Mouse (Mus musculus): ENCODE results near the gene Mia3.
"Not testable (repeated sequence)": the region's sequence is repeated elsewhere in the genome, so short reads cannot be mapped to it uniquely, and the experiment has no call there.

The Mia3 gene

DNA sequence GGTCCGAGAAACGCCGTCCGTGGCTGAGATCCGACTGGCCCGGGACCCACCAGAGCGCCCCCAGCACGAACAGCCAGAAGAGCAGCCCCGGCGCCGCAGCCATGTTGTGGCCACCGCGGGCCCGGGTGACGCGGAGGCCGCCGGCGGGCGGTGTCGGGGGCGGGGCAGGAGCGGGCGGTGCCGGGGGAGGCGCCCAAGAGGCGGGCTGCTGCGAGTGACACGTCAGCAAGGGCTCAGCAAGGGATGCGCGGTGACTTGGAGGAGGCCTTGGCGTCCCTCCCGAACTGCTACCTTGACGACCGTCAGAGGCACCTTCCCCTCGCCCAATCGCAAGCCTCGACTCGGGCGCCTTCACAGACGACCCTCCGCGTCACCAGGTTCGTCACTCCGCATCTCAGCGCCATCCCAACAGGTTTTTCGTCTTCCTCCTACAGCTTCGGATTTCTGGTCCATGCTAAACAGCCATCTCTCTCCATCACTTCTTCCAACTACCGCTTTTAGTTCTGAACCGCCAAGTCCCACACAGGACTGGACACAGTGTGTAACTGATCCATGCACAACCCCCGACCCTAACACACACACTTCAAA lies at the start of gene Mia3:
Gene Mia3, minus strand, starts transcription at position 127 of the 588 bp plus-strand sequence.
- DNase-seq (ENCODE audit: low spot score in 2 of 2), result peak; percentile 88 to 94

DNA sequence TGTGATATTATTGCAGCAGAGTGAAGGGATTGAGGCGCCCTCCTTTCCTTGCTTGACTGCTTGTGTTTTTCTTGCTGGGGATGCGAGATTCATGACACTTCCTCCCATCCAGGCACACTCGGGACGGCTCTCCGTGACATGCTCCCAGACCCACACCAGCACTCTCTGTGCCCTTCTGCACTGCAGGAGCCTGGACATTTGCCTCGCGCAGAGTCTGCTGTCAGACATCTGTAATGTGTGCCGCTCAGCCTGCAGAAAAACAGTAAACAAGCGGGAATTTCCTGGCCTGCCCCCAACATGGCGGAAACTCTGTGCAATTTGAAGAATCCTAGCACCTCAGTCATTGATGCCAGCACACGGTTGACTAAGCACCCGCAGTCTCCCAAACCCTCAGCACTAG lies 48.5 kb upstream of the Mia3 start, which contains the start of gene Hhipl2:
Gene Hhipl2, plus strand, starts transcription at position 343 of the 400 bp plus-strand sequence.
- DNase-seq (ENCODE audit: low spot score in 2 of 2), result no peak

DNA sequence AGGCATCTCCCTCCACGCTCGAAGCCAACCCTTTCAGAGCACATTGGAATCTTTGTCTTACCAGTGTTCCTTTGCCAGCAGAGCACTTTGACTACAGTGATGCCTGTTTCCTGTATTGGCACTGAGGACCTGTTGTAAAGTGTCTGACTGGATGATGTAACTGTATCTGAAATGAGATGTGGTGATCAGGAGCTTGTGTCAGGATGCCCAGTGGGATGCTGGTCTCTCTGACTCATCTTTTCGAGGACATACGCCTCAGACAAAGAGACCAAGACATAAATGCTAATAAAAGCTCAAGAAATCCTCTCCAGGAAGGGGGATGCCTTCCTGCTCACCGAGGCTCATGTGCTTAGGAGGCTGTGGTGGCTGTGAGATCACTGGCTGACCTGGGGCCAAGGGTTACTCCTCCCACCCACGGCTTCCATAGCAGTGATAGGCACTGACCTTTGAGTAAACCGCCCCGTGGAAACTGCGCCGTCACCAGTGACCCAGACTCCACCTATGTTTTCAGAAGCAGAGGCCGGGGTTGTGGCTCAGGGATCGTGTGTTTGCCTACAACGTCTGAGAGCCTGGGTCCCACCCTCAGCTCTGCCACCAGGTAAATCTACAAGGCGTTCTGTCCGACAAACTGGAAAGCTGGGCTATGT lies 44.9 kb upstream of the Mia3 start:
- DNase-seq (ENCODE audit: low spot score in 2 of 2), result no peak

DNA sequence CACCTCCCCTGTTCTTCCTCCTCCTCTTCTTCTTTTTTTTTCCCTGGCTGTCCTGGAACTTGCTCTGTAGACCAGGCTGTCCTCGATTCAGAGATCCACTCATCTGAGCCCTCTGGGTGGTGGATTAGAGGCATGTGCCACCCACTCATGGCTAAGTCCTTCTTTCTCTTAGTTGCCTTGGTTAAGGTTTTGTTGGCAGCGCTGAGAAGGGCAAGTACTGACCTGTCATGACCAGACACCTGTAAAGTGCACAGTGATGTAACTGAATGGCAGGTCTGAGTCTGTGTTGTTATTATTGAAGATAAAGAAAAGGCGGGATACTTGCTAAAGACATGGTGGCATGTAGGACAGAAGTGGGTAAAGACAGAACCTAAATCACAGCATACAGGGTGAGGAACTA lies 34.0 kb upstream of the Mia3 start:
- no peak for DNase-seq (ENCODE audit: low spot score in 2 of 2)

DNA sequence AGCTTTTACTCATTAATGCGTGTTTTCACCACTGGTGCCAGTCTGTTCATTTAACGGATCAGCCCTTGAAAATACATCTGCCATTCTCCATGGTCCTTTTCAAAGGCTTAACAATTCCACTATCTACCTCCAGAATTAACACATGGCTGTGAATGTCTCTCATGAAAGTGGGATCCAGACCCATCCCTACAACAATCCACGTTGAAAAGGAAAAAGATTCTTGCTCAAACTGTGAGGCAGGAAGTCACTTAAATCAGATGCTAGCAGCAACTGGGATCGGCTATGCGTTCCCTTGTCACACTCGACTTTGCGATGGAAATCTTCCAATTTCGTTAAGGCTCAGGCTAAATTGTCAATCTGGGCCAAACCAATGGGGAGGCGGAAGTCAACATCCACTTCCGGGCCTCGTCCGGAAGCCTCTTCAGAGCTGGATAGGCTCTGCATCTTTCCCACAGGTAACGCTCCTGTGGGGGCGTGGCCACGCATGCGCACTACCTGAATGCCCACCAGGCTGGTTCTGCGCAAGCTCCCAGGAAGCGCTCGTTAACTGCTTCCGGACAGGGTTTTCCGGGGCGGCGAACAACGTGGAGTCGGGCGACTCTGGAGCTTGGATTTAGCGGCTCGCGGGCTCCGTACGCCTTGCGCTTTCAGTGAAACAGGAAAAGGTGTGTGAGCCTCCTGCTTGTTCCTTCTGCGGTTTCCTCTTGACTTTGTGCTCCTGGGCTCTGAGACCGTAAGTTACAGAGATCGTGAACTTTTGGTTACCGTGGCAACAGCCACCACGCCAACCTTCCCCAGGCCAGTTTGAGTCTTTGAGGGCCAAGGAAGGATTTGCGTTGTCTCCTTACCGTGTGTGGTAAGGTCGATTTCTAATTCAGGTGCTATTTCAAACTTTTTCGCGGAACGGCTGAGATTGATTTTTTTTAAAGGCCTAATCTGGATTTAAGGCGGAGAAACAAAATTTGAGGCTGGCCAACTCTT lies 19.4 kb upstream of the Mia3 start, which contains the start of gene Taf1a:
Gene Taf1a, plus strand, starts transcription at position 556 of the 981 bp plus-strand sequence.
- DNase-seq (ENCODE audit: low spot score in 2 of 2), result peak; percentile 83 to 91

DNA sequence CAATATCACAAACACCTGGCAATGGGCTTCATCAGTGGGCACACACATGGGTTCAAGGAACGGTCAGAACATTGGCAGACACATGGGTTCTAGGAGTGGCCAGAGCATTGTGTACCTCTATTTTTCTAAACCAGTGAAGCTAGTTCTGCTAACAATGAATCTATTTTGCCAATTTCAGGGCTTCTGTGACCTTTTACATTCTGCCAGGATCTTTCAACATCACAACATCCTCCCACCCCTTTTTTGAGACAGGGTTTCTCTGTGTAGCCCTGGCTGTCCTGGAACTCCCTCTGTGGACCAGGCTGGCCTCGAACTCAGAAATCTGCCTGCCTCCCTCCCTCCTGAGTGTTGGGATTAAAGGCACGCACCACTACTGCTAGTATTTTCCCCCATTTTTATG lies 18.1 kb upstream of the Mia3 start:
- not testable (repeated sequence) for DNase-seq (ENCODE audit: low spot score in 2 of 2)

DNA sequence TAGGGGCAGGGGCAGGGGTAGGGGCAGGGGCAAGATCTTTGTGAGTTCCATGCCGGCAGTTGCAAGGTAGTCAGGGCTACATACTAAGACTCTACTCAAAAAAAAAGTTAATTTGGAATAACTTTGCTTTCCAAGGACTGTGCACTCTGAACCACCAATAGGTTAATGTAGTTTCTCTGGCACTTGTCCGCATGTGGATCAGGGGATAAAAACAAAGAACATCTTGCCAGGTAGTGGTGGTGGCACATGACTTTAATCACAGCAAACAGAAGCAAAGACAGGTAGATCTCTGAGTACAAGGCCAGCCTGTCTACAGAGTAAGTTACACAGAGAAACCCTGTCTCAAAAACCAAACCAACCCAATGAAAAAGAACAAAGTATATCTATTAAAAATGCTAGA lies 13.3 kb upstream of the Mia3 start:
- no peak for DNase-seq (ENCODE audit: low spot score in 2 of 2)

DNA sequence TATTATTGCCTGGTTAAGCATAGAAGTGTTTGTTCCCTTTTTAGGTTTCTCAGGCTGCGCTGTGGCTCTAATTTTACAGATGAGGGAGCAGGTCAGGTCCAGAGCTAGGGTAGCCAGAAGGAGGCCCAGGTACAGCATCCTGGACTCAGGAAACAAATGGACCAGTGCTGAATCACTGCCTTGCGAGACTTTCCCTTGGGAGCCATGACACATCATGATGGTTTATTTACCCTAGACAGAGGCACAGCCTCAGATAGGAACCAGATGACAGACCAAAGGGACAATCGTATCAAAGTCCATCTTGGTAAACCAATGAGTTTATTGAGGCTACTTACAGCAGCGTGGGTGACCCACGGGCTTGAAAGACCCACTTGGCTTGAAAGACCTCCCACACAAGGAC lies 12.5 kb upstream of the Mia3 start:
- no peak for DNase-seq (ENCODE audit: low spot score in 2 of 2)

DNA sequence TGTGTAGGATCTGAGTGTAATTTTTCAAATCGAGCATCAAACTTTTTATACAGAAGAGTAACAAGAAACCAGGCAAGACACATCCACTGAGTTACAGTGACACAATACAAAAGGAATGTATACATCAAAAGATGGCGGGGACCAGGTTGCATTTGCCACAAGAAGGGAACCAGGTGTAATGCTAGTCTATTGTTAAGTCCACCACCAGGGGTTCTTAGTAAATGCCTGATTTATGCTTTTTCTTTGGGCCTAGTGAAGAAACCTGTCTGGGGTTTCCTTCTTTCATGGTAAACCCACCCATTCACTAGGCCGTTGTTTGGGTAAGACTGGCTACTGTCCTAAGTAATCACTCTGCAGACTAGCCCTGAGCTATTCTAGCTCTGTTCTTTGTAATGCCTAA lies 10.0 kb upstream of the Mia3 start:
- DNase-seq (ENCODE audit: low spot score in 2 of 2), result not testable (repeated sequence)

DNA sequence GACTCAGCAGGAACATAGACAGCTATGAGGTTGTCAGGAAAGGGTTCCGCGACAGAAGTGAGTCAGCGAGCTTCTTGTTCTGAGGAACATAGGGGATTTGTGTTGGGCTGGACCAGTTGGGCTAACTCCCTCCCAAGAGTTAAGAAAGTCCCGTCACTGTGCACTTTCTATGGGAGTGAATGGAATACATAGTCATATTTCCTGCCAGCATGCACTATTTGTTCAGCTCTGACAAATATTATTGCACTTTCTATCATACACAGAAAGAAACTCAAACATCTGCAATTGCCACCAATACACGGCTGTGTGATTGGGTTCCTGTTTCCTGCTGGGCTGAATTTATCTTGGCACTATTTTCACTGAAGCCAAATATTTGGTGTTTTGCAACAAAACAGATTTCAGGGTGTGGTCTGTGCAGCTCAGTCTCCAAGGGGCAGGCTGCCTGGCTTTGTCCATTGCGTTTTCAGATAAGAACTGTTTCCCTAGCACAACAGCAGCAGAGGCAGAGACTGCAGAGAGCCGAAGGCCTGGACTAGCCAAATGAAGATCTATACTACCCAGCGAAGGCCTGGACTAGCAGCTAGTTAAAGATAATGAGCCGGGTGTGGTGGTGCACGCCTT lies 9.1 kb upstream of the Mia3 start:
- DNase-seq (ENCODE audit: low spot score in 2 of 2), result no peak

DNA sequence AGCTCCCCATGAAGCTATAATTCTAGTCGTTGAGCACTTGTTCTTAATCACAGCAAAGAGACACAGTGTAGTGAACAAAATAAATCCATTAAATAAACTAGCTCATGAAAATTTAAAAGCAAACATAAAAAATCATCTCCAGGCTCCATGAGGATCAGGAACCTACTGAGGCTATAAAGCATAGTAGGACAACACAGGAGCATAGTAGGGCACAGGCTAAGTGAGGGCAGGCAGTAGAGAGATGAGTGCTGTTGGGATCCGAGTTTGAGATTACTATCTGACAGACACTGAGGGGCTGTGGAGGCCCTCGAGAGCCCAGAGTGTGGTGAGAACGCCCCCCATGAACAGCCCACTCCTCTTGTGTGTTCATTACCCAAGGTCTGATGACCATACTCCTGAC lies 7.7 kb upstream of the Mia3 start:
- no peak for DNase-seq (ENCODE audit: low spot score in 2 of 2)

DNA sequence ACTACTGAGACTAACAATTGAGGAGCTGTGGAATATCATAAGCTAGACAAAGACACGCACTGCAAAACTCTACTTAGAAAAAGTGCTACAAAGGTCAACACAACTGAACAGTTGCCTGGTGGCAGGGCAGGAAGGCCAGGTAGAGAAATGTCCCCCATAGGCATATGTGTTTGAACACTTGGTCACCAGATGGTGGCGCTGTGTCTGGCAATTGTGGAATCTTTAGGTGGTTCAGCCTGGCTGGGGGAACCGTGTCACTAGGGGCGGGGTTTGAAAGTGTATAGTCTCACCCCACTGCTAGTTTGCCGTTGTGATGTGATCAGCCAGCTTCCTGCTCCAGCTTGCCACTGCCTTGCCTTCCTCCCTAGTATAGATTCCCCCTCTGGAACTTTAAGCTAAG lies 5.4 kb upstream of the Mia3 start:
- no peak for DNase-seq (ENCODE audit: low spot score in 2 of 2)

DNA sequence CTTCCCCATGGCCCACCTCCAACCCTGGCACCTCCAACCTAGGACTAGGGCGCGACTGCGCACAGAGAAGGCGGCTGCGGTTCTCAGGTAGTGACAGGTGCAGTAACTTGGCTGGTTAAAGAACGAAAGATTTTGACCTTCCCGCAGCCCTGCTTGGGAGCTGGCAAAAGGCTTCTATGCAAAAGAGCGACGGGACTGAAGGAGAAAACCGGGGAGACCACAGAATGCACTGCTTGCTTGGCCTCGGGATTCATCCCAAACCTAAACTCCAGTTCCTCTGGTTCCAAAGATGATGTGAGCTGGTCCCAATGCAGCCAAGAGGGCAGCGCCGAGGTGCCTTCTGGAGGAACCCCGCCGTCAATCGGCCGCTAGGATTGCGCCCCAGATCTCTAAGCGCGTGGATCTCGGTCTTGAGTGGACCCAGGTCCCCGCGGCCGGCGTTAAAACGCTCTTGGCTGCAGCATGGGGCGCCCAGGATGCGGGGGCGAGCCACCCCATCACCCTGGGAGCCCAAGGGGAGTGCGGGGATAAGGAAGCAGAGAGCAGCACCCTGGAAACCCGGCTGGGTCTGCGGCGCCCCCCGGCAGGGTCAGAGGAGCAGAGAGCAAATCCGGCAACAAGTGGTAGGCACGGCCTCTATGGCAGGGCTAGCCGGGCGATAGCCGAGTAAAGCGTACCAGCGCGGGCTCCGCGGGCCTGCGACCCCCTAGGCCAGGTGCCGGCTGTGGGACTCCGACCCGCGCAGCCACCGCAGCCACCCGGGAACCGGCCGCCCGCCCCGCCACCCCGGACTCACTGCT lies 552 bp downstream of the Mia3 start:
- DNase-seq (ENCODE audit: low spot score in 2 of 2), result peak in 1 of 2 experiments; percentile 21

DNA sequence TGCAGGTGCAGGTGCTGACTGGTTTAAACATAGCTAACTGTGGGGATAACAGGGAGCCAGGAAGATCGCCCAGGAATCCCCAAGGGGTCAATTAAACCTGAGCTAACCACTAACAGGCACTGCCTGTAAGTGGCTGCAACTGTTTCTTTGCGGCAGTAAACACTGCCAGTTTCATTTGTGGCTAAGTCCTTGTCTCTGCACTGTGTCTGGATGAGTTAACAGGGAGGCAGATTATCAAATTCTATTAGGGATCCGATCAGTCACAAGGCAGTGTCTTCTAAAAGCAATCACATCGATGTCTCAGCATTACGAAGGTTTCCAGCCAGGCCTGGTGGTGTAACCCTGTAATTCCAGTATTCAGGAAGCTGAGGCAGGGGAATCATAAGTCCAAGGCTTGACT lies 3.0 kb downstream of the Mia3 start:
- no peak for DNase-seq (ENCODE audit: low spot score in 2 of 2)

DNA sequence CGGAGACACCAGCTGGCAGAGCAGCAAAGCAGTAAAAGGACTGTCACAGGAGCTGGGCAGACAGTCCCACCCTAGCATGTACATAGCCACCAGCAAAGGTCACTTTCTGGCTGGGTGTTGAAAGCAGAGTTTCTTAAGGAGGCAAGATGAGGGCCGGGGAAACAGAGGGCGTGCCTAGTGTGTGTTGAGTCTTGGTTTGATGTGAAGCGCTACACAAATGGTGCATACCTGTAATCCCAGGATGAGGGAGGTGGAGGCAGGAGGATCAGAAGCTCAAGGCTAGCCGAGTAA lies 5.8 kb downstream of the Mia3 start:
- no peak for DNase-seq (ENCODE audit: low spot score in 2 of 2)

DNA sequence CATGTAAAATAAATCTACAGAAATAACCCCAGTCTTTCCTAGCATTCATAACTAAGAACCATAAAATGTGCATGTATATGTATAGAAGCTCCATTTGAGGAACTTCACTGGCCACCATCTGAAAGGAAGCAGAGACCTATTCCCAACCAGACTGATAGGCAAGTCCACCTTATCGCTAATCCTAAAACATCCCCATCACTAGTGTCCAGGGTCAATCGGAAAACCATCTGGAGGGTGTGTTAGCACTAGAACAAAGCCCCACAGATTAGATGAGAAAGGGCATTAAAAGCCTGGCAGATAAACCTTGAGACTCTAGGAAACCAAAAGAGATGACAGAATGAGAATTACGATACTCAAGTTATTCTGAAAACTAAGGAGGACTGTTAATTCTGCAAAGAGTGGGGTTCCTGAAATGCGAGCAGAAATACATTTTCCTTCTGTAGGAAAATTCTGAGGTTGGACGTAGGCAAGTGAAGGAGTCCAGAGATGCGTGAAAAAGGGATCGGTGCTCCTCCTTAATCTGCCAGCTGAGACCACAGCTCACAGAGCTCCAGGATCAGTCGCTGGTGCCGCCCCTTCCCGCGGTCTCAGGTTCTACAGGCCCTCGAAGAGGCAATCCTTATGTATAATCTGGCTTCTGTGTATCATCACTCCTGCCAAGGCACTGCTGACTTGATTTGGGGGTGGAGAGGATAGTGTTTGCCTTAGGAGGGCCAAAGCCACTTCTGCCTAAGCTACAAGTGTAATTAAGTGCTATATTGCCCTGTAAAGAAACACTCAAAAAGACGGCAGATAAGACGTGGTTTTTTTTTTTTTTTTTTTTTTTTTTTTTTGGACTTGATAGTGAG lies 6.4 kb downstream of the Mia3 start:
- no peak for DNase-seq (ENCODE audit: low spot score in 2 of 2)

DNA sequence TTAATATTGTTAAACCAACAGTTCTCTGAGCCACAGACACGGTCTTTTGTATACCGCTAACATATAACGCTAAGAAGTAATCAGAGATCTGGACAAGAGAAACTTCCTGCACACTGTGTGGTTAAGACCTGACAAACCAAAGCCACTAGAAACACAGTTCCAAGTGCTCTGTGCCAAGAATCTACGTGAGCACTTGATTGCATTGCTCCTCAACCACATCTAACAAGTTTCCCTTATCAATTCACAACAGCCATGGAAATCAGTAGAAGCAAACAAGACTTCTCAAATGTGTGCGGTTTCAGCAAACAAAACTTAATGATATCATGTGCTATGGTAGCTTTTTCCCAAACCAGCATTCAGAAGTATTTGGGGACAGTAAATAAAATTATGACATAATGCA lies 7.1 kb downstream of the Mia3 start:
- DNase-seq (ENCODE audit: low spot score in 2 of 2), result no peak

DNA sequence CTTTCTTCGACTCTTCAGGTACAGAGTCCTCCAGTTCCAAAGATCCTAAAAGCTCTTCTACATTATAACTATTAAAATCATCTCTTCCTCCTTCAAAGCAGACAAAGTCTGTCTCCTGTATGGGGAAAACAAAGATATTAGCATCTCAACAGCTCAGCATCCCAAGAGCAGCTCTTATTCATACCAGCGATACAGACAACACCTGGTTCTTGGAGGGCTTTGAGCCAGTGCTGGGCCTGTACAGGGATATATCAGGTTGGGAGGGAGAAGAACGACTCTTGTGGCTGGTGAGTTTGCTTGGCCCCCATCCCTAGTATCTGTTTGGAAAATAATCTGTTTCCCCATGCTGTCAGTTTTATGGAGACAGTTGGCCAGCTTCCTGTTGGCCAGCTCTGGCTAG lies 10.5 kb downstream of the Mia3 start:
- no peak for DNase-seq (ENCODE audit: low spot score in 2 of 2)

DNA sequence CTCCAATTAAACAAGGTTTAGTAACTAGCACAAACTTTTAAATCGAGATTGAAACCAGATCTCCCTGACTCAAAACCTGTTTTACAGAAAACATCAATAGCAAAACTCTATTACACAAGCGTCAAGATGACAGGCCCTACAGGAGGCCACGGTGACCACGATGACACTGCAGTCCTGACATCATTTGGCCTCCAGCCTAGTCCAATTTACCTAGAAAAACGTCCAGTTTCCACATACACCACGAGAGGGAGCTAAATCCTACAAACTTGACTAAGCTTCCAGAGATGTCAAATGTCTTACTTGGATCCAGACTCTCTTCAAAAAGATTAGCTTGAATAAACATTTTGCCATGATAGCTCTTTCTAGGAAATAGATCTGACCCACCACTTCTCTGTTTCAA lies 19.5 kb downstream of the Mia3 start:
- DNase-seq (ENCODE audit: low spot score in 2 of 2), result peak; percentile 61 to 73

DNA sequence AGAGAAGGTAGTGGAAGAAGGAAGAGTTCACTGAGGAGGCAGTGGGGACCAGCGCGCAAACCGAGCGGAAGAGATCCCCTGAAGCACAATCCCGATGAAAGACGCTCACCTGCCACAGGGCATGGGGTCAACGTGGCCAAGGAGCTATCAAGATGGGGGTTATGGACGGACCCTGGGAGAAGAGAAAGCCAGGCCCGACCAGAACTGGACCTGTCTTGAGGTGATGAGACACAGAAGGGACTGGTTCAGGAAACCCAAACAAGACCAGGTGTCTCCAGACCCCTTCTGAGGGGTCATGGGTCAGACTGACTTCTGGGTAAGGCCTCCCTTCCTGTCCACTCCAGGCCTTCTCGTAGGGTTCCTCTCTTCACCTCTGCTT lies 23.5 kb downstream of the Mia3 start:
- DNase-seq (ENCODE audit: low spot score in 2 of 2), result no peak

Data from spleen, postnatal 4 days (tissue).